Mouse (Mus musculus) stomach, postnatal 0 days (tissue): ENCODE data around the gene Cry2. TPM values are rescaled to one million over a fixed set of nuclear protein-coding genes. Genes with fewer than 3 reads are reported as not detected.
A peak's percentile ranks its signal among the peaks of the same experiment; 100 is the strongest.

Experiments
- ATAC-seq: fragments of 200-750 bp; cut with Nextera tagmentation; 2 replicates; pipeline ENCODE4 v1.8.0; 2017; ENCODE audit not compliant: low FRiP score, low TSS enrichment
- DNase-seq: peaks from one replicate; pipeline ENCODE4 v3.0.0-alpha.2; 2016; ENCODE audit warnings: low spot score
- H3K27ac ChIP-seq: fragments of 300-500 bp; sonication (generic); replicated peaks from 2 replicates; pipeline ENCODE4 v1.5.1; 2014; ENCODE audit warnings: mild to moderate bottlenecking, control low read depth
- H3K27me3 ChIP-seq: fragments of 300-500 bp; sonication (generic); 2 replicates; pipeline ENCODE4 v1.6.1; 2014; ENCODE audit warnings: low read length; ENCODE audit not compliant: control insufficient read depth, insufficient read depth
- H3K36me3 ChIP-seq: fragments of 300-500 bp; sonication (generic); 2 replicates; pipeline ENCODE4 v1.6.1; 2014; ENCODE audit warnings: low read length, mixed read lengths; ENCODE audit not compliant: control insufficient read depth, insufficient read depth
- H3K4me1 ChIP-seq: fragments of 300-500 bp; sonication (generic); replicated peaks from 2 replicates; pipeline ENCODE4 v1.6.1; 2014; ENCODE audit warnings: antibody characterized with exemption; ENCODE audit not compliant: control insufficient read depth, insufficient read depth
- H3K4me2 ChIP-seq: fragments of 300-500 bp; sonication (generic); replicated peaks from 2 replicates; pipeline ENCODE4 v1.6.1; 2014; ENCODE audit warnings: low read depth, mild to moderate bottlenecking, control low read depth, moderate library complexity
- H3K4me3 ChIP-seq: fragments of 300-500 bp; sonication (generic); 2 replicates; pipeline ENCODE4 v1.5.1; 2014; ENCODE audit warnings: low read depth, low read length, control low read depth
- H3K9ac ChIP-seq: fragments of 300-500 bp; sonication (generic); 2 replicates; pipeline ENCODE4 v1.6.1; 2014; ENCODE audit warnings: mild to moderate bottlenecking, low read length, control low read depth, mixed read lengths
- H3K9me3 ChIP-seq: fragments of 300-500 bp; sonication (generic); 2 replicates; pipeline ENCODE4 v1.6.1; 2016; ENCODE audit warnings: low read length; ENCODE audit not compliant: control insufficient read depth
- CTCF ChIP-seq: IDR thresholded peaks from 2 replicates; pipeline ENCODE4 v1.5.1; 2016; ENCODE audit warnings: antibody characterized with exemption, low read depth, mild to moderate bottlenecking, moderate library complexity
- EP300 ChIP-seq: optimal IDR thresholded peaks from 2 replicates; pipeline ENCODE3; 2016; ENCODE audit warnings: antibody characterized with exemption
- WGBS: fragments of 180-500 bp; shearing (Covaris S2); extraction: QIAGEN DNeasy Blood & Tissue Kit; methylation state at CpG from one replicate; pipeline ENCODE4 v1.1.7; 2014; 5-methylcytosine and 5-hydroxymethylcytosine counted together
- polyA plus RNA-seq: library from polyadenylated mRNA; unstranded; fragments of >200 nt; fragmentation: Nextera tagmentation; extraction: Ambion mirVana; gene quantifications from 2 replicates; pipeline ENCODE4 v1.2.1, GENCODE M21; 2015

The Cry2 gene
- polyA plus RNA-seq, 1 experiment from 2014 or later, result 14.8 TPM

GRCm38 (mm10) chr2:92423702-92424461 lies 10.0 kb downstream of the Cry2 start:
- peaks cover 29% of the 10 kb centered on the region for H3K4me1 ChIP-seq
- ATAC-seq, result peak; percentile 76
- no peak overlapping the region for H3K9ac ChIP-seq
- 46% methylated on average over 9 of the region's 9 CpGs for WGBS
- DNase-seq, result peak; percentile 95
- peak; percentile 38 for TF ChIP-seq CTCF
- no peak for TF ChIP-seq EP300
- H3K27ac ChIP-seq, result peak overlapping the region; percentile 93
- no peak overlapping the region for H3K4me3 ChIP-seq
- H3K27me3 ChIP-seq, result no peaks in the 10 kb centered on the region
- H3K9me3 ChIP-seq, result no peaks in the 10 kb centered on the region
- H3K4me2 ChIP-seq, result 0 out of 2 replicates have a peak overlapping the region, but pooled peaks have one; percentile 14
- H3K36me3 ChIP-seq, result peaks cover 29% of the 10 kb centered on the region

- H3K9me3 ChIP-seq, result no peaks in the 10 kb centered on the region
- H3K27ac ChIP-seq, result peak overlapping the region; percentile 93; the same call in 1 of the 2 replicates
- TF ChIP-seq EP300, result no peak
- TF ChIP-seq CTCF, result no peak
- no peak for ATAC-seq
- no peaks in the 10 kb centered on the region for H3K27me3 ChIP-seq
- no peak overlapping the region for H3K4me3 ChIP-seq
- WGBS, result 87% methylated on average over 9 of the region's 9 CpGs
- no peak overlapping the region for H3K9ac ChIP-seq
- no peak for DNase-seq
- peaks cover 25% of the 10 kb centered on the region for H3K4me1 ChIP-seq
- no peak overlapping the region for H3K4me2 ChIP-seq
- H3K36me3 ChIP-seq, result peaks cover 29% of the 10 kb centered on the region
Observed at GRCm38 (mm10) chr2:92423156-92423555, 10.7 kb downstream of the Cry2 start.

GRCm38 (mm10) chr2:92422388-92423135 lies 11.3 kb downstream of the Cry2 start:
- H3K4me2 ChIP-seq, result no peak overlapping the region
- H3K36me3 ChIP-seq, result peaks cover 30% of the 10 kb centered on the region
- no peak overlapping the region for H3K4me3 ChIP-seq
- H3K9me3 ChIP-seq, result no peaks in the 10 kb centered on the region
- H3K9ac ChIP-seq, result no peak overlapping the region
- DNase-seq (no peak), ATAC-seq (no peak)
- no peaks in the 10 kb centered on the region for H3K27me3 ChIP-seq
- WGBS, result 69% methylated on average over 10 of the region's 10 CpGs
- TF ChIP-seq EP300 (no peak), CTCF (peak; percentile 54)
- H3K4me1 ChIP-seq, result peaks cover 25% of the 10 kb centered on the region
- peak overlapping the region; percentile 93; the same call in 1 of the 2 replicates for H3K27ac ChIP-seq

DNA sequence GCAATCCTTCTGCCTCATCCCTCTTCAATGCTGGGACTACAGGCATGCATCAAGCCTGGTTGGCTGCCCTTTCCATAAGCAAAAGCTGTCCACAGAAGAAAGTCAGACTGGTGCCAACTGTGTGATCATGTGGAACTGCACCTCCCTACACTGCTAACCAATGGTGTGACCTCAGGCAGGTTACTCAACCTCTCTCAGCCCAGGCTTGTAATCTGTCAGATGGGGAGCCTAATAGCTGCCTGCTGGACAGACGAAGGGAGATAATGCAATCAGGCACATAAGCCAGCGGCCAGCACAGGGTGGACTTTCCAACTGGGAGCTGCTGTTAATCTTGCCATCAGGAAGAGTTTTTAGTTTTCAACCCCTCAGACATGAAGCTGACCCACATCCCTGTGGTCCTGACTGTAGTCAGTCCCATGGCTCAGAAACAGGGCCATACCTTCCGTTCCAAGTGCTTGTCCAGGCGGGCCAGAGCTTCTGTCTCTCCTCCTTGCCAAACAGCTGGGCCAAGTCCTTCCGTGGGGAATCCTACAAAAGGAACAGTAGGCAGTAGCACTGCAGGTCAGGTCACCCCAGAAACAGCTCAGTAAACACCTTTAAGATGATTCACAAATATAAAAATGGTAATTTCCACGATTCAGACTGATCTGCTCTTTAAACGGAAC lies 12.0 kb downstream of the Cry2 start:
- WGBS, result 86% methylated on average over 7 of the region's 7 CpGs
- H3K27me3 ChIP-seq, result no peaks in the 10 kb centered on the region
- no peak overlapping the region for H3K9ac ChIP-seq
- no peaks in the 10 kb centered on the region for H3K9me3 ChIP-seq
- peaks cover 25% of the 10 kb centered on the region for H3K4me1 ChIP-seq
- TF ChIP-seq CTCF (no peak), EP300 (no peak)
- peaks cover 33% of the 10 kb centered on the region for H3K36me3 ChIP-seq
- no peak overlapping the region for H3K27ac ChIP-seq
- DNase-seq, result no peak
- H3K4me3 ChIP-seq, result no peak overlapping the region
- H3K4me2 ChIP-seq, result no peak overlapping the region
- ATAC-seq, result no peak

- H3K4me3 ChIP-seq, result no peak overlapping the region
- DNase-seq (no peak), ATAC-seq (no peak)
- no peaks in the 10 kb centered on the region for H3K9me3 ChIP-seq
- H3K36me3 ChIP-seq, result peaks cover 64% of the 10 kb centered on the region
- no peaks in the 10 kb centered on the region for H3K27me3 ChIP-seq
- no peak overlapping the region for H3K9ac ChIP-seq
- no peak overlapping the region for H3K4me2 ChIP-seq
- TF ChIP-seq EP300, result no peak
- TF ChIP-seq CTCF, result no peak
- no peaks in the 10 kb centered on the region for H3K4me1 ChIP-seq
- WGBS, result 91% methylated on average over 10 of the region's 10 CpGs
- H3K27ac ChIP-seq, result no peak overlapping the region
Observed at GRCm38 (mm10) chr2:92411705-92412104, 22.1 kb downstream of the Cry2 start.
